Mouse (Mus musculus) myocyte (in vitro differentiated cells): ENCODE measurements around the gene Tectb. TPM values are rescaled to one million over a fixed set of nuclear protein-coding genes. Genes with fewer than 3 reads are reported as not detected.

Source experiments
- H3K27me3 ChIP-seq: one replicate; pipeline ENCODE4 v1.6.1; 2011; ENCODE audit not compliant: control insufficient read depth, insufficient read depth, insufficient read length
- H3K36me3 ChIP-seq: one replicate; pipeline ENCODE4 v1.6.1; 2011; ENCODE audit not compliant: control insufficient read depth, insufficient read depth
- H3K4me2 ChIP-seq: one replicate; pipeline ENCODE4 v1.6.1; 2011; ENCODE audit warnings: low read depth, control low read depth
- H3K4me3 ChIP-seq: one replicate; pipeline ENCODE4 v1.5.1; 2011; ENCODE audit warnings: mild to moderate bottlenecking, control low read depth, moderate library complexity
- H3K79me2 ChIP-seq: one replicate; pipeline ENCODE4 v1.6.1; 2011; ENCODE audit not compliant: control insufficient read depth, insufficient read depth
- H3ac ChIP-seq: one replicate; pipeline ENCODE4 v1.6.1; 2011; ENCODE audit not compliant: control insufficient read depth, insufficient read length
- CEBPB ChIP-seq: IDR thresholded peaks from 2 replicates; pipeline ENCODE4 v1.6.1; 2011; ENCODE audit warnings: mild to moderate bottlenecking, moderate library complexity; ENCODE audit not compliant: poor library complexity, insufficient read depth, severe bottlenecking
- E2F4 ChIP-seq: IDR thresholded peaks from one replicate; pipeline ENCODE4 v1.6.1; 2011; ENCODE audit warnings: mild to moderate bottlenecking, control low read depth, moderate library complexity; ENCODE audit not compliant: insufficient read depth
- MAX ChIP-seq: IDR thresholded peaks from one replicate; pipeline ENCODE4 v1.6.1; 2011; ENCODE audit warnings: low read depth, mild to moderate bottlenecking, control low read depth
- MYOD1 ChIP-seq, 3 experiments: IDR thresholded peaks; one replicate each; pipeline ENCODE4 v1.6.1; 2011; ENCODE audit warnings: control low read depth in 2 of 3, low read depth in 2 of 3, mild to moderate bottlenecking in 2 of 3, moderate library complexity in 1 of 3; ENCODE audit not compliant: insufficient read length in 2 of 3, control insufficient read depth in 1 of 3
- MYOG ChIP-seq, 3 experiments: IDR thresholded peaks; one replicate each; pipeline ENCODE4 v1.6.1; 2011; ENCODE audit warnings: control low read depth in 2 of 3, low read depth in 2 of 3, mild to moderate bottlenecking in 2 of 3; ENCODE audit not compliant: insufficient read length in 2 of 3, control insufficient read depth in 1 of 3, insufficient read depth in 1 of 3
- POLR2A ChIP-seq: IDR thresholded peaks from one replicate; pipeline ENCODE4 v1.6.1; 2011; ENCODE audit warnings: low read depth, mild to moderate bottlenecking, control low read depth, moderate library complexity; ENCODE audit not compliant: insufficient read length
- POLR2AphosphoS2 ChIP-seq: IDR thresholded peaks from one replicate; pipeline ENCODE4 v1.6.1; 2011; ENCODE audit warnings: low read depth, control low read depth; ENCODE audit not compliant: insufficient read length
- REST ChIP-seq: IDR thresholded peaks from one replicate; pipeline ENCODE4 v1.6.1; 2011; ENCODE audit warnings: mild to moderate bottlenecking, control low read depth, moderate library complexity; ENCODE audit not compliant: insufficient read depth, insufficient read length
- SRF ChIP-seq: IDR thresholded peaks from one replicate; pipeline ENCODE4 v1.6.1; 2011; ENCODE audit warnings: low read depth; ENCODE audit not compliant: control insufficient read depth, insufficient read length
- TCF12 ChIP-seq: IDR thresholded peaks from one replicate; pipeline ENCODE4 v1.6.1; 2011; ENCODE audit warnings: mild to moderate bottlenecking, control low read depth; ENCODE audit not compliant: poor library complexity, insufficient read depth, severe bottlenecking
- TCF3 ChIP-seq: IDR thresholded peaks from one replicate; pipeline ENCODE4 v1.6.1; 2011; ENCODE audit warnings: low read depth, control low read depth; ENCODE audit not compliant: insufficient read length
- USF1 ChIP-seq: IDR thresholded peaks from one replicate; pipeline ENCODE4 v1.6.1; 2011; ENCODE audit warnings: low read depth, mild to moderate bottlenecking, control low read depth, moderate library complexity
- polyA plus RNA-seq: library from polyadenylated mRNA; unstranded; fragments of >200 nt; fragmentation: generic; extraction: Trizol; gene quantifications from one replicate; pipeline ENCODE4 v1.2.1, GENCODE M21; 2012; ENCODE audit warnings: missing spikeins

The Tectb gene
- polyA plus RNA-seq, 1 experiment, result not detected

DNA sequence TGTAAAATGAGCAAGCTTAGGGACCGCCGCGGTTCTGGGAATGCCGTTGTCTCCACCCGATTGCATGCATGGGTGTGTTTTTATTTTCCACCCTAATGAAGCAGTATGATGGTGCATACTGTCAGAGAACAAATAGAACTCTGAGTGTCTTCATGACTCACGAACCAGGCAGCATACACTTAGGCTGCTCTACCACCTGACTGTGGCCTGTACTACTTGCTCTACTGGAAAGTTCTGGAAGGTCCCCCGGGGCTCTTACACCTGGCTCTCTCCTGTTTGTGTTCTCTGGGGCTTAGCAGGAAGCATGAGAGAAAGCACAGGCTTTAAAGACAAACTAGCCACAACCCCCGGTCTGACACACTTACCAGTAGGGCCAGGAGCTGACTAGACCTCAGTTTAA lies 38.8 kb downstream of the Tectb start:
- no peaks in the 10 kb centered on the region for H3K79me2 ChIP-seq
- H3K4me3 ChIP-seq, result no peak overlapping the region
- no peak overlapping the region for H3K4me2 ChIP-seq
- H3K27me3 ChIP-seq, result no peaks in the 10 kb centered on the region
- H3K36me3 ChIP-seq, result no peaks in the 10 kb centered on the region
- TF ChIP-seq MAX, result no peak
- TF ChIP-seq USF1, result no peak
- no peak for TF ChIP-seq MYOD1 (IDR thresholded peaks at IDR 0.05; ENCODE audit: control insufficient read depth in 1 of 3, insufficient read length in 2 of 3, low read depth in 2 of 3)
- TF ChIP-seq POLR2AphosphoS2, result no peak
- TF ChIP-seq SRF, result no peak
- TF ChIP-seq REST, result no peak
- no peak for TF ChIP-seq TCF3
- TF ChIP-seq TCF12, result no peak
- no peak for TF ChIP-seq E2F4
- TF ChIP-seq MYOG (IDR thresholded peaks at IDR 0.05; ENCODE audit: control insufficient read depth in 1 of 3, insufficient read depth in 1 of 3, insufficient read length in 2 of 3, low read depth in 2 of 3), result no peak
- no peak for TF ChIP-seq POLR2A
- no peak for TF ChIP-seq CEBPB
- no peak overlapping the region for H3ac ChIP-seq

DNA sequence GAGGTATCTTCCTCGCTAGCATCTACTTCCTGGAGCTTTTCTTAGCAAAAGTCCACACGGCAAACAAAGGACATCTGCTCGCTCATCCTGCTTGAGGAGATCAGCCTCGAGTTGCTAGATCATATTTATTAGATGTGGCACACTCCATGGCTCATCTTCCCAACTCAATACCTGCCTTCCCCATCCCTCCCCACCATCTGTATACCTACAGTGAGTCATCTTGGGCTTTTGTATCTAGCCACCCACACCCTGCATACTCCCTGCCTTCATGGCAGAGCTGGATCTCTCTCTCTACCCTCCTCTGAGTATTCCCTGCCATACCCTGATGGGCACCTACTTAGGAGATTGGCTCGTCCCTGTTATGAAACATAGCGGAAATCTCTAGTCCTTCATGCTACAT lies 40.7 kb downstream of the Tectb start:
- TF ChIP-seq TCF3, result no peak
- TF ChIP-seq REST, result no peak
- no peak for TF ChIP-seq E2F4
- no peak for TF ChIP-seq MYOD1 (IDR thresholded peaks at IDR 0.05; ENCODE audit: control insufficient read depth in 1 of 3, insufficient read length in 2 of 3, low read depth in 2 of 3)
- TF ChIP-seq POLR2AphosphoS2, result no peak
- TF ChIP-seq MYOG (IDR thresholded peaks at IDR 0.05; ENCODE audit: control insufficient read depth in 1 of 3, insufficient read depth in 1 of 3, insufficient read length in 2 of 3, low read depth in 2 of 3), result no peak
- no peak for TF ChIP-seq POLR2A
- no peak for TF ChIP-seq MAX
- no peak for TF ChIP-seq CEBPB
- no peak for TF ChIP-seq SRF
- TF ChIP-seq USF1, result no peak
- no peak for TF ChIP-seq TCF12
- Histone ChIP-seq H3ac (no peak overlapping the region), H3K27me3 (no peaks in the 10 kb centered on the region), H3K4me3 (no peak overlapping the region), H3K4me2 (no peak overlapping the region), H3K79me2 (no peaks in the 10 kb centered on the region), H3K36me3 (no peaks in the 10 kb centered on the region)

DNA sequence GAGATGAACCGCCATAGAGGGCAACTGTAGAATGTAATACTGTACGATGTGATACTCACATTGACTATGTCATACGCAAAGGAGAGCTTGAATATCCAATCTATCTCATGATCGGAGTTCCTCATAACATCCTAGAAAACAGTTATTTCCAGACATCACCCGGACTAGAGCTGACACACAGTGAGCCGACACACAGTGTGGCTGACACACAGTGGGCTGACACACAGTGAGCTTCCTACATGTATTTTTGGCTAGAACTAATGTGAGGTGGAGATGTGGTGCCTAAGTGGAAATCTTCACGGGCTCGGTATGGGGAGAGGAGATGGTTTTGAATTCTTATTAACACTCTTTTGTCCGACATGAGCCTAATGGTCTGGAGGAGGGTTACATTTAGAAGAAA lies 41.7 kb downstream of the Tectb start:
- no peaks in the 10 kb centered on the region for H3K27me3 ChIP-seq

DNA sequence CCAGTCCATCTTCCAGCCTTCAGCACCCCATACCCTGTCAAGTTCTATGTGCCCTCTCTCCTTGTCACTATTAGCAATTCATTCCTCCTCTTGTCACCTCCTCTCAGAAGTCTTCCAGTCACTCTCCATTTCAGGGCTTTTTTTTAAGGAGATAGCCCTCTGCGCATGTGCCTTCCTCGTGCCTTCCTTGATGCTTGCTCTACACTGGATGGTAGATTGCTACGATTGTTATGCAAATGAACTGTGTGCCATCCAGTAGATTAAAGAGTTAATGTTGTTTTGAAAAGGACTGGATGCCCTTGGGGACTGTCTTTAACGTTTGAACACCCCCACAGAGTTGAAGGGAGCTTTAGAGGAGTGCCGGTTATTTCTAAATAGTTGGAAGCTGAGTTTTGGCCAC lies 46.1 kb downstream of the Tectb start:
- Histone ChIP-seq H3K27me3 (no peaks in the 10 kb centered on the region), H3K4me2 (no peak overlapping the region), H3K79me2 (no peaks in the 10 kb centered on the region), H3K36me3 (no peaks in the 10 kb centered on the region), H3K4me3 (no peak overlapping the region), H3ac (no peak overlapping the region)
- TF ChIP-seq POLR2A (no peak), TCF3 (no peak), MYOG (IDR thresholded peaks at IDR 0.05; ENCODE audit: control insufficient read depth in 1 of 3, insufficient read depth in 1 of 3, insufficient read length in 2 of 3, low read depth in 2 of 3) (no peak), MYOD1 (IDR thresholded peaks at IDR 0.05; ENCODE audit: control insufficient read depth in 1 of 3, insufficient read length in 2 of 3, low read depth in 2 of 3) (no peak), USF1 (no peak), POLR2AphosphoS2 (no peak), TCF12 (no peak), SRF (no peak), CEBPB (no peak), E2F4 (no peak), MAX (no peak), REST (no peak)

More for the DNA sequence above, 41.7 kb downstream of the Tectb start:
- no peak overlapping the region for H3K4me3 ChIP-seq
- no peak overlapping the region for H3ac ChIP-seq
- no peak overlapping the region for H3K4me2 ChIP-seq
- no peak for TF ChIP-seq MAX
- TF ChIP-seq REST, result no peak
- no peak for TF ChIP-seq POLR2AphosphoS2
- TF ChIP-seq USF1, result no peak
- no peak for TF ChIP-seq E2F4
- TF ChIP-seq MYOG (IDR thresholded peaks at IDR 0.05; ENCODE audit: control insufficient read depth in 1 of 3, insufficient read depth in 1 of 3, insufficient read length in 2 of 3, low read depth in 2 of 3), result no peak
- TF ChIP-seq CEBPB, result no peak
- no peak for TF ChIP-seq TCF12
- TF ChIP-seq TCF3, result no peak
- no peak for TF ChIP-seq SRF
- no peak for TF ChIP-seq POLR2A
- no peak for TF ChIP-seq MYOD1 (IDR thresholded peaks at IDR 0.05; ENCODE audit: control insufficient read depth in 1 of 3, insufficient read length in 2 of 3, low read depth in 2 of 3)
- H3K36me3 ChIP-seq, result no peaks in the 10 kb centered on the region
- H3K79me2 ChIP-seq, result no peaks in the 10 kb centered on the region

DNA sequence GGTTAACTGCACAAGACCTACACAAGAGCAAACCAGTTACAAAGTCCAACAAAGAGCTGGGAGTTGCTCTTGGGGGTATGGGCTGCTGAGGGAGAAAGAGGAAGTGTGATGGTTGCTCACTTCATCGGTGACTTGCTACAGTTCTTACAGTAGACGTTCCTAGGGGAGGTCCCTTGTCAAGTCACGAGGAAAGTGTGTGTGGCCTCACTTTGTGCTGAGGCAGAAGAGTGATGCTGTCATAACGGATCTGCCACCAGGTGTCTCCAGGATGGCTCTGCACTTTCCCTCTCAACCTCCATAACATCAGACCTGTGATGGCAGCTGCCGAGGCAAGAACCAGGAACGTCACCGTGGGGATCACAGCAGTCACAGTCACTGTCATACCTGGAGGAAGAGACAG lies 46.6 kb downstream of the Tectb start:
- no peaks in the 10 kb centered on the region for H3K79me2 ChIP-seq
- TF ChIP-seq USF1 (no peak), MAX (no peak), POLR2A (no peak), MYOG (IDR thresholded peaks at IDR 0.05; ENCODE audit: control insufficient read depth in 1 of 3, insufficient read depth in 1 of 3, insufficient read length in 2 of 3, low read depth in 2 of 3) (no peak), E2F4 (no peak)
- no peaks in the 10 kb centered on the region for H3K27me3 ChIP-seq
- no peak overlapping the region for H3K4me2 ChIP-seq
- no peaks in the 10 kb centered on the region for H3K36me3 ChIP-seq
- H3ac ChIP-seq, result no peak overlapping the region
- H3K4me3 ChIP-seq, result no peak overlapping the region
